Mouse (Mus musculus) erythroblast, embryonic 14.5 days (primary cell): ENCODE results near the gene Tbc1d22a. TPM values are rescaled to one million over a fixed set of nuclear protein-coding genes. Genes with fewer than 3 reads are reported as not detected.

Experiments used
- H3K27me3 ChIP-seq: 2 replicates; pipeline ENCODE4 v1.6.1; 2012; ENCODE audit warnings: inconsistent platforms; ENCODE audit not compliant: control insufficient read depth
- H3K36me3 ChIP-seq: 2 replicates; pipeline ENCODE4 v1.6.1; 2012; ENCODE audit warnings: mild to moderate bottlenecking, inconsistent platforms; ENCODE audit not compliant: control insufficient read depth
- H3K4me1 ChIP-seq: 2 replicates; pipeline ENCODE4 v1.6.1; 2012; ENCODE audit warnings: inconsistent platforms; ENCODE audit not compliant: control insufficient read depth
- H3K4me3 ChIP-seq: replicated peaks from 2 replicates; pipeline ENCODE3; 2012; ENCODE audit warnings: moderate library complexity, mild to moderate bottlenecking, inconsistent platforms
- H3K9me3 ChIP-seq: 2 replicates; pipeline ENCODE4 v1.6.1; 2012; ENCODE audit warnings: low read length, inconsistent platforms, mixed read lengths; ENCODE audit not compliant: control insufficient read depth
- GATA1 ChIP-seq: IDR thresholded peaks from 2 replicates; pipeline ENCODE4 v1.6.1; 2012; ENCODE audit warnings: low read length, inconsistent platforms, mixed read lengths
- TAL1 ChIP-seq: IDR thresholded peaks from 3 replicates; pipeline ENCODE4 v1.6.1; 2012; ENCODE audit warnings: low read length, inconsistent platforms, mixed read lengths
- polyA plus RNA-seq: library from polyadenylated mRNA; stranded (reverse); fragments of >175 nt; gene quantifications from 2 replicates; pipeline ENCODE4 v1.2.3, GENCODE M21; 2012

The Tbc1d22a gene
- polyA plus RNA-seq, 1 experiment, result 0.92 TPM

DNA sequence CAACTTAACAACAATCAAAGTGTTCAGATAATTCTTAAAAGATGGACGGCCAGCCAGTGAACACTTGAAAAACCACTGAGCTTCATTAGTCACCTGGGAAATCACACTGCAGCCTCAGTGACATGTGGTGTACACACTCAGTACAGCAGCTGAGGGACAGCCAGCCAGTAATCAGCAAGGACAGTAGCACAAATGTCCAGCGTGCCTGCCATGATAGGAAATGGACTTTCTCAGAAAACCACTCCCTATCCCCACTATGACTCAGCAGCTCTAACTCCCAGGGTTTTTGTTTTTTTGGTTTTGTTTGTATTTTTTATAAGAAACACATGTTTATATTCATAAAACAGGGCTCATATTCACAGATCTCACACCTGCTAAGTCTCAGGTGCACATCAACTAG is 209.6 kb downstream of the Tbc1d22a start:
- Histone ChIP-seq H3K27me3 (no peaks in the 10 kb centered on the region), H3K36me3 (no peaks in the 10 kb centered on the region), H3K4me3 (no peak overlapping the region), H3K9me3 (no peaks in the 10 kb centered on the region), H3K4me1 (peaks cover 26% of the 10 kb centered on the region)
- TF ChIP-seq GATA1, result no peak
- no peak for TF ChIP-seq TAL1

DNA sequence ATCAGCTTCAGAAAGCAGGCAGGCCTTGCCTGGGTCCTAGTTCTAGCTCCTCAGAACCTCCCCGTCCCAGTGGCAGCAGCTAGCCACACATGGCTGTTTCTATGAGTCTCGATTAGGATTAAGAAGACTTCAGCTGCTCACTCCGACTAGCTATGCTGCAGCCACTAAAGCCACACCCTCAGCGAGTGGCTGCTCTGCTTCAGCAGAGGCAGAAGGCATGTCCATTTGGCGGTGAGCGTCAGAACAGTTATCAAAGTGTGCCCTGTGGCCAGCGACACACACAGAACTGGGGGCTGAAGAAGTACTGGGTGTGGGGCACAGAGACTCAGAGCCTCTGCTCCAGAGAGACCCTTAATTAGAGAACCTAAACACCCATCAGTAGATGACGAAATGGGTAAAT is 210.7 kb downstream of the Tbc1d22a start:
- Histone ChIP-seq H3K27me3 (no peaks in the 10 kb centered on the region), H3K4me3 (no peak overlapping the region), H3K4me1 (peaks cover 26% of the 10 kb centered on the region), H3K9me3 (no peaks in the 10 kb centered on the region), H3K36me3 (no peaks in the 10 kb centered on the region)
- no peak for TF ChIP-seq TAL1
- no peak for TF ChIP-seq GATA1

DNA sequence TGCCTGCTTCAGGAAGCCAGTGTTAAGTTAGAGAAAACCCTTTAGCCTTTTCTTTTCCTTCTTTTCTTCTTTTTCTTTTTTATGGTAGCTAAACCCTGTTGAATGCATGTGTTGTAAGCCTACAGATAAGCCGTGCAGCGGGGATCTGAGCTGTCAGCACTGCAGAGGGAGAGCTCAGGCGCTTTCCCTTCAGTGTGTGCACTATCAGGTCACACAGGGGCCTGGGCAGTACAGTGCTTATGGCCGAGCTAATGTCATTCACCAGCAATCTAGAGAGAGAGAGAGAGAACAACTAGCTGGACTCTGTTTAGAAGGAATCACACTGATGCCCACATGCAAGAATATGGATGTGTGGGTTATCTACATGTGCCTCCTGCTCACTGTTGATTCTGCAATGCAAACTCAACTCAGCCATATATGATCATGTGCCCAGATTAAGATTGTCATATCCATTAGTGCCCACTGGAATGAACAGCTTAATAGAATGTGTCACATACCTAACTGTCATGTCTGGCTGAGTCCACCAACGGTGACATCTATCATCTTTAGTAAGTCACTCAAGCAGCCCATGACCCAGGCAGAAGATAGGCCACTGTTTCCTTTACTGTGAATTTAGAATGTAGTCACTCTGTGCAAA is 212.2 kb downstream of the Tbc1d22a start:
- peaks cover 26% of the 10 kb centered on the region for H3K4me1 ChIP-seq
- TF ChIP-seq TAL1 (no peak), GATA1 (no peak)
- H3K4me3 ChIP-seq, result no peak overlapping the region

DNA sequence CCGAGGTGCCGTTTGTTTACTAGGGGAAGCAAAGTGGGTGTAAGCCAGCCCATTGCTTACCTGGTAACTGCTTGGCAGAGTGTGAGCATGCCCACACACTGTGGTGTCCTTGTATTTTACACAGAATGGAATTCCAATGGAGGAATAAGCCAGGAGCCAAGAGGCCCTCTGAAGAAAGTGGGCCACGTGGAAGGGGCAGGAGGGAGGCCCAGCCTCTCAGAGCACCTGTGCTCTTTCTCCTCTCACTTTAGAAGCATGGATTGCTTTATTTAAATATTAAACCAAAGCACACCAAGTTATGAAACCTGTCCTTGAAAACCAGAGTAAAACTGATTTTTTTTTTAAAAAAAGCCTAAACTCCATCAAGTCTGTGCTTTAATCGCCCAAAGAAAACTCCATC is 213.2 kb downstream of the Tbc1d22a start:
- Histone ChIP-seq H3K36me3 (no peaks in the 10 kb centered on the region), H3K27me3 (no peaks in the 10 kb centered on the region), H3K9me3 (no peaks in the 10 kb centered on the region), H3K4me1 (peaks cover 26% of the 10 kb centered on the region), H3K4me3 (no peak overlapping the region)
- no peak for TF ChIP-seq GATA1

More for the DNA sequence above, 212.2 kb downstream of the Tbc1d22a start:
- H3K9me3 ChIP-seq, result no peaks in the 10 kb centered on the region
- no peaks in the 10 kb centered on the region for H3K27me3 ChIP-seq
- no peaks in the 10 kb centered on the region for H3K36me3 ChIP-seq

DNA sequence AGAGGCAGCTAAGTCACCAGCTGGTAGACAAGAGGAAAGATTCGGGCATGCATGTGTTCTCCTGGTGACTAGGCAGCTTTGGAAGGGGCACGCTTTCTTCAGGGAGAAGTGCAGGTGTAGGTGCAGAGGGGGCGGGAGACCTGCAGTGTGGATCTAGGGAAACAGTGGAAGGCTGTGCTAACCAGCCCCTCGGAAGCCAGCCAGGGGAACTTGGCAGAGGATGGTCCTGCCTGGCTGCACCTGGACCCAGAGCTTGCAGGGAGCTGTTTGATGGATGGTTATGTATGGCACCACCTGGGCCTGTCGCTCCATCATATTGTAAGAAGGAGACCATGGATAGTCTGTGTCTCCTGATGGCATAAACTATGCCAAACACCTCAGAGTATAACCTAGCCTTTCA is 214.2 kb downstream of the Tbc1d22a start:
- H3K4me1 ChIP-seq, result peaks cover 18% of the 10 kb centered on the region
- TF ChIP-seq TAL1 (no peak), GATA1 (no peak)
- H3K4me3 ChIP-seq, result no peak overlapping the region
- no peaks in the 10 kb centered on the region for H3K27me3 ChIP-seq
- no peaks in the 10 kb centered on the region for H3K9me3 ChIP-seq
- H3K36me3 ChIP-seq, result no peaks in the 10 kb centered on the region

DNA sequence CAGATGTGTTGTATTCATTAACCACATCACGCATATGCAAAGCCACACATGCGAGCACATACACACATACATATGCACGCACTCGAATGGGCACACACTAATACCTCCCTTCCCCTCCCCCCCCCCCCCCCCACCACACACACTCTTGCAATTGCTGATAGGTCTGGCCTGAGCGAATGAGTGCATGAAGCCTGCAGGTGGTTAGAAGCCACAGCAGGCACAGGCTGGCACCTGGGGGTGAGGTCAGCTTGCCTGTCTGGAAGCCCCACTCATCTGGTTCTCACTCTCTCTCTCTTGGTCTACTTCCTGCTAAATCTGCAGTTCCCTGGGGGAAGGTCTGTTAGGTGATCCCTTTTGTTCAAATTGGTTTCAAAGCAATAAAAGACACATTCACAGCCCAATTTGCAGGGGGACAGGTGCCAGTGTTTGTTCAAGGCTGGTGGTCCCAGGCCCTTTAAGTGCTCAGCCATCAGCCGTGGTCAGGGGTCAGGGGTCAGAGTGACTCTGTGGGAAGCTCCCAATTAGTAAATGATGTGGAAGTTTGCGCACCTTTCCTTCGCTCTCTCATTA is 215.6 kb downstream of the Tbc1d22a start:
- no peaks in the 10 kb centered on the region for H3K9me3 ChIP-seq
- no peaks in the 10 kb centered on the region for H3K27me3 ChIP-seq
- no peak overlapping the region for H3K4me3 ChIP-seq
- peaks cover 8% of the 10 kb centered on the region for H3K4me1 ChIP-seq
- TF ChIP-seq GATA1, result no peak
- no peak for TF ChIP-seq TAL1
- no peaks in the 10 kb centered on the region for H3K36me3 ChIP-seq

DNA sequence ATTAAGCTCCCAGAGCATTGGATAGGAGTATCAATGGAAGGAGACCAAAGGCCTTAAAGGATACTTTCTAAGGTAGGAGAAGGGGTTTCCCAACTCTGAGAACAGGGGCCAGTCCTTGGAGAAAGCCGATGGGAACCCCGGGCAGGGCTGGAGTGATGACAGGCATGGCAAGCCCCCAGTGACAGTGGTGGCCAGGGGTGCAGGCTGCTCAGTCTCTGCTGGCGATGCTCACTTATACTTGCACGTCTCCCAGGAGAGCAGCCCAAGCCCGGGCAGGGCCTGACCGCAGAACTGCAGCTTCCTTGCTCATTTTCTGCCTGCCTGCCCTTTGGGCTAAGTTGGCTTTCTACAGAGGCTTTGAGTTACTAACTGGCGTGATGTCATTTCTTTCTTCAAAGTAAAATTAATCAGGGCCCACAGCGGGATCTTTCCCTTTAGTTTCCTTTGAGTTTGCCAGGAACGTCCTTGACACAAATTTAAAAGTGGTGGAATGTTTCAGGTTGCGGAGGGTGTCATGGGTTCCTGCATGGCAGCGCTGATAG is 217.4 kb downstream of the Tbc1d22a start:
- Histone ChIP-seq H3K9me3 (no peaks in the 10 kb centered on the region), H3K4me3 (no peak overlapping the region), H3K4me1 (peaks cover under 1% of the 10 kb centered on the region; the same call in 1 of the 2 replicates), H3K27me3 (no peaks in the 10 kb centered on the region), H3K36me3 (no peaks in the 10 kb centered on the region)
- no peak for TF ChIP-seq TAL1
- TF ChIP-seq GATA1, result no peak

DNA sequence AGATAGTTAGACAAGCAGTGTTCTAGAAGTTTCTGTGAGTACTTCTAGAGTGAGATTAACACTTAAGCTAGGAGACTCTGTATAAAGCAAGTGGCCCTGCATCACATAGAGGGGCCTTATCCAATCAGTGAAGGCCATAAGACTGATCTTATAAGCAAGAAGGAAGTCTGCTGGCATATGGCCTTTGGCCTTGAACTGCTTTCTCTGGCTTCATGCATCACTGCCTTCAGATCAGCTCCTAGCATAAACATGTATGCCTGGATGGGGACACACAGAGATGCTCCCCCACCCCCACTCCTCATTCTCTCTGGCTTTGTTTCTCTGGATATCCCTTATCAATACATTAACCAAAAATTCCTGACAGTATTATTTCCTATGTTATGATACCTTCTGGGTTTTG is 218.5 kb downstream of the Tbc1d22a start:
- no peaks in the 10 kb centered on the region for H3K27me3 ChIP-seq
- no peak overlapping the region for H3K4me3 ChIP-seq
- TF ChIP-seq GATA1 (no peak), TAL1 (no peak)

DNA sequence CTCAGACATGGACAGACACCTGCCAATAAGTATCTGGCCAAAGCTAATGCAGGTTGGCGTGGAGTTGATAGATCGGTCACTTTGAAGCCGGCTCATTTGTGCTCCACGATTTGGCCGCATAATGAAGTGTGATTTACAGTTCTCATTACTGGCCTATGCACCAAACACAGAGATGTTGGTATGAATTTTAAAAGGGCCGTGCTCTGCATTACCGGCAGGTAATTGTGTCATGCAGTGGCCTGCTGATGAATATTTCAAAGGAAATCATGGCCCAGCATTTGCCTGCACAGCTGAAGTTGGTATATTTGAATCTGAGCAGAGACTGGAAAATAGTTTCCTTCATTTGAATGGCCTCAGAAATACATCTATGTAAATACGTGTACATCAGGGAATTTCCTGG is 219.1 kb downstream of the Tbc1d22a start:
- no peaks in the 10 kb centered on the region for H3K4me1 ChIP-seq
- H3K27me3 ChIP-seq, result no peaks in the 10 kb centered on the region
- H3K9me3 ChIP-seq, result no peaks in the 10 kb centered on the region
- H3K36me3 ChIP-seq, result no peaks in the 10 kb centered on the region
- no peak overlapping the region for H3K4me3 ChIP-seq
- TF ChIP-seq TAL1 (no peak), GATA1 (no peak)

More for the DNA sequence above, 218.5 kb downstream of the Tbc1d22a start:
- Histone ChIP-seq H3K4me1 (no peaks in the 10 kb centered on the region), H3K36me3 (no peaks in the 10 kb centered on the region), H3K9me3 (no peaks in the 10 kb centered on the region)

DNA sequence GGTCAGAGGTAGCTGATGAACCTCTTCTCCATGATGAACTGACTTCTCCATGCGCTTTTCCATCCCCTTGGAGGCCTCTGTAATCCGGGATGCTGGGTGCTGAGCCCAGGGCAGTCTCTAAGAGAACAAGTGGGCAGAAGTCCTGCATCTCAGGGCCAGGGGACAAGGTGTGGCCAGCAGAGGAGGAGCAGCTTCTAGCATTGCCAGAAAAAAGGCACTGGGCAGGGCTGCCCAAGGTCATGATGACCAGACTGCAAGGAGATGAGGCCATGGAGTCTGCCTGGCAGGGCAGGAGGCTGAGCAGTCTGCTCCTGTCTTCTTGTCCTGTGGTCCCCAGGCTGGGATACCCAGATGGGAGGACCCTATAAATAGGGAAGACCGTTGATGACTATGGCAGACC is 220.0 kb downstream of the Tbc1d22a start:
- no peaks in the 10 kb centered on the region for H3K27me3 ChIP-seq
- peaks cover 4% of the 10 kb centered on the region for H3K4me1 ChIP-seq
- H3K36me3 ChIP-seq, result no peaks in the 10 kb centered on the region
- no peaks in the 10 kb centered on the region for H3K9me3 ChIP-seq
- TF ChIP-seq TAL1, result no peak
- TF ChIP-seq GATA1, result no peak
- no peak overlapping the region for H3K4me3 ChIP-seq
